Mouse (Mus musculus) hindbrain, embryonic 16.5 days (tissue): ENCODE results near the gene Gm47791. TPM values are rescaled to one million over a fixed set of nuclear protein-coding genes. Genes with fewer than 3 reads are reported as not detected.
A peak's percentile ranks its signal among the peaks of the same experiment; 100 is the strongest.

Experiments used
- ATAC-seq: fragments of 200-750 bp; cut with Nextera tagmentation; 2 replicates; pipeline ENCODE4 v1.8.0; 2017; ENCODE audit warnings: moderate TSS enrichment, moderate library complexity
- H3K27ac ChIP-seq: fragments of 300-500 bp; sonication (generic); 2 replicates; pipeline ENCODE4 v1.5.1; 2014; ENCODE audit warnings: low read depth, mild to moderate bottlenecking, control low read depth, low read length, moderate library complexity
- H3K27me3 ChIP-seq: fragments of 300-500 bp; sonication (generic); replicated peaks from 2 replicates; pipeline ENCODE4 v1.6.1; 2014; ENCODE audit warnings: low read length; ENCODE audit not compliant: control insufficient read depth, insufficient read depth
- H3K36me3 ChIP-seq: fragments of 300-500 bp; sonication (generic); 2 replicates; pipeline ENCODE4 v1.6.1; 2014; ENCODE audit warnings: mild to moderate bottlenecking, low read length, moderate library complexity, mixed read lengths; ENCODE audit not compliant: control insufficient read depth, insufficient read depth
- H3K4me1 ChIP-seq: fragments of 300-500 bp; sonication (generic); 2 replicates; pipeline ENCODE4 v1.6.1; 2014; ENCODE audit warnings: low read depth, low read length; ENCODE audit not compliant: control insufficient read depth, insufficient read depth
- H3K4me2 ChIP-seq: fragments of 300-500 bp; sonication (generic); 2 replicates; pipeline ENCODE4 v1.6.1; 2014; ENCODE audit warnings: mild to moderate bottlenecking, low read length, control low read depth, moderate library complexity
- H3K4me3 ChIP-seq: fragments of 300-500 bp; sonication (generic); 2 replicates; pipeline ENCODE4 v1.5.1; 2014; ENCODE audit warnings: mild to moderate bottlenecking, low read length, control low read depth, moderate library complexity
- H3K9ac ChIP-seq: fragments of 300-500 bp; sonication (generic); 2 replicates; pipeline ENCODE4 v1.6.1; 2014; ENCODE audit warnings: low read depth, mild to moderate bottlenecking, control low read depth, low read length, moderate library complexity
- H3K9me3 ChIP-seq: fragments of 300-500 bp; sonication (generic); 2 replicates; pipeline ENCODE4 v1.6.1; 2014; ENCODE audit warnings: mild to moderate bottlenecking, low read length, moderate library complexity; ENCODE audit not compliant: control insufficient read depth
- WGBS: fragments of 180-500 bp; shearing (Covaris S2); extraction: QIAGEN DNeasy Blood & Tissue Kit; methylation state at CpG from one replicate; pipeline ENCODE4 v1.1.7; 2014; 5-methylcytosine and 5-hydroxymethylcytosine counted together
- polyA plus RNA-seq: library from polyadenylated mRNA; unstranded; fragments of >200 nt; fragmentation: Nextera tagmentation; extraction: Ambion mirVana; gene quantifications from 2 replicates; pipeline ENCODE4 v1.2.1, GENCODE M21; 2015

The Gm47791 gene
- polyA plus RNA-seq, 1 experiment from 2014 or later: not detected

DNA sequence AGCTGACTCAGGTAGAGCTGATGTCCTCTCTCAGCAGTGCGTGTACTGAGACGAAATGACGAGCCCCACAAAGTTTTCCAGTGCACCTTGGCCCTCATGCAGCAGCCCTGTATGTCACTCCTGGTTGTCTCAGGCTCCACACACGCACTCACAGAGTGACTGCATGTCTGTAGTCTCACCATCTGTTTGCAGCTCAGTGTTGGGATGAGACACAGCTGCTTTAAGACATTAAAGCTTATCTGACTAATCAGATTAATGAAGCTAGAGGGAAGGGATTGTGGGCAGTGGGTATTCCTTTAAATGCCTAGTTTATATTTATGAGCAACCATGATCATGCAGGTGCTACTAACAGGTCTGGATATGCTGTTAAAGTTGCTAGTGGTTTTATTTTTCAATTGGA, 24.6 kb downstream of the Gm47791 start:
- ATAC-seq: peak; percentile 45; the same call in 1 of the 2 replicates
- Histone ChIP-seq H3K27me3 (no peaks in the 10 kb centered on the region), H3K36me3 (peaks cover 4% of the 10 kb centered on the region), H3K4me2 (no peak overlapping the region), H3K9me3 (no peaks in the 10 kb centered on the region), H3K27ac (no peak overlapping the region), H3K4me1 (no peaks in the 10 kb centered on the region), H3K9ac (no peak overlapping the region), H3K4me3 (no peak overlapping the region)
- WGBS: 85% methylated on average over 4 of the region's 4 CpGs

GRCm38 (mm10) chr1:82743962-82744361, 27.1 kb downstream of the Gm47791 start:
- Histone ChIP-seq H3K27me3 (no peaks in the 10 kb centered on the region), H3K4me3 (no peak overlapping the region), H3K9me3 (no peaks in the 10 kb centered on the region), H3K36me3 (peaks cover 4% of the 10 kb centered on the region), H3K4me1 (no peaks in the 10 kb centered on the region), H3K27ac (no peak overlapping the region), H3K4me2 (no peak overlapping the region), H3K9ac (no peak overlapping the region)
- 90% methylated on average over 3 of the region's 3 CpGs for WGBS
- ATAC-seq: no peak

- Histone ChIP-seq H3K4me2 (no peak overlapping the region), H3K27me3 (no peaks in the 10 kb centered on the region), H3K4me3 (no peak overlapping the region), H3K9ac (no peak overlapping the region), H3K36me3 (peaks cover 2% of the 10 kb centered on the region; the same call in 1 of the 2 replicates), H3K27ac (no peak overlapping the region), H3K4me1 (no peaks in the 10 kb centered on the region), H3K9me3 (no peaks in the 10 kb centered on the region)
- ATAC-seq: no peak
- WGBS: 85% methylated on average over 7 of the region's 7 CpGs
Measured at GRCm38 (mm10) chr1:82741539-82741938, 29.5 kb downstream of the Gm47791 start.

- H3K9me3 ChIP-seq: no peaks in the 10 kb centered on the region
- no peak overlapping the region for H3K4me2 ChIP-seq
- no peak overlapping the region for H3K27ac ChIP-seq
- H3K4me3 ChIP-seq: no peak overlapping the region
- no peak for ATAC-seq
- no peaks in the 10 kb centered on the region for H3K27me3 ChIP-seq
- H3K36me3 ChIP-seq: peaks cover 13% of the 10 kb centered on the region
- H3K9ac ChIP-seq: no peak overlapping the region
- 90% methylated on average over 1 of the region's 1 CpGs for WGBS
- H3K4me1 ChIP-seq: no peaks in the 10 kb centered on the region
Measured at GRCm38 (mm10) chr1:82738066-82738465, 33.0 kb downstream of the Gm47791 start.

GRCm38 (mm10) chr1:82733357-82733756, 37.7 kb downstream of the Gm47791 start:
- no peak overlapping the region for H3K27ac ChIP-seq
- no peaks in the 10 kb centered on the region for H3K4me1 ChIP-seq
- H3K4me3 ChIP-seq: no peak overlapping the region
- no peaks in the 10 kb centered on the region for H3K9me3 ChIP-seq
- H3K4me2 ChIP-seq: no peak overlapping the region
- WGBS: 98% methylated on average over 1 of the region's 1 CpGs
- H3K36me3 ChIP-seq: peaks cover 39% of the 10 kb centered on the region
- no peaks in the 10 kb centered on the region for H3K27me3 ChIP-seq
- no peak for ATAC-seq
- H3K9ac ChIP-seq: no peak overlapping the region

DNA sequence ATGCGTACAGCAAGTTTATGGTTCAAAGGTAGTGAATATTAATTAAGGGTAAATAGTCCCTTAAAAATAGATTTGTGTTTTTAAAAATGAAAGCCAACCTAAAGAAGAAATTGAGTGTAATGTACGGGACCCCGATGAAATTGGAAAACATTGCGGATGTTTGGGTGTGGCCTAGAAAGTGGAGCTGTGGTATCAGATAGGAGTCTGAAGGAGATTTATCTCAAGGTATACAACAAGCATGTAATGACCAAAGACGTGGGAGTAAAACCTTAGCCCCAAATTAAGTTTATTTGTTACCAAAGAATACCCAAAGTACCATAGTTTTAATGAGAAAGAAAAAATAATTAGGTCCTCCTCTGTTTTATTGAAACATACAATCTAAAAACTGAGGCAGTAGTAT, 44.6 kb downstream of the Gm47791 start:
- H3K9ac ChIP-seq: no peak overlapping the region
- H3K27ac ChIP-seq: no peak overlapping the region
- no peak overlapping the region for H3K4me3 ChIP-seq
- no peak overlapping the region for H3K4me2 ChIP-seq
- H3K27me3 ChIP-seq: peaks cover 4% of the 10 kb centered on the region
- WGBS: 96% methylated on average over 5 of the region's 5 CpGs
- H3K36me3 ChIP-seq: peaks cover 19% of the 10 kb centered on the region
- ATAC-seq: no peak
- no peaks in the 10 kb centered on the region for H3K9me3 ChIP-seq
- peaks cover 9% of the 10 kb centered on the region for H3K4me1 ChIP-seq

- Histone ChIP-seq H3K9ac (peak overlapping the region; percentile 99), H3K4me3 (peak overlapping the region; percentile 90), H3K27me3 (peaks cover 6% of the 10 kb centered on the region), H3K36me3 (peaks cover 13% of the 10 kb centered on the region), H3K4me2 (peak overlapping the region; percentile 92), H3K4me1 (peaks cover 9% of the 10 kb centered on the region), H3K27ac (no peak overlapping the region), H3K9me3 (no peaks in the 10 kb centered on the region)
- WGBS: 60% methylated on average over 4 of the region's 4 CpGs
- ATAC-seq: no peak
Measured at GRCm38 (mm10) chr1:82725875-82726185, 45.2 kb downstream of the Gm47791 start.

DNA sequence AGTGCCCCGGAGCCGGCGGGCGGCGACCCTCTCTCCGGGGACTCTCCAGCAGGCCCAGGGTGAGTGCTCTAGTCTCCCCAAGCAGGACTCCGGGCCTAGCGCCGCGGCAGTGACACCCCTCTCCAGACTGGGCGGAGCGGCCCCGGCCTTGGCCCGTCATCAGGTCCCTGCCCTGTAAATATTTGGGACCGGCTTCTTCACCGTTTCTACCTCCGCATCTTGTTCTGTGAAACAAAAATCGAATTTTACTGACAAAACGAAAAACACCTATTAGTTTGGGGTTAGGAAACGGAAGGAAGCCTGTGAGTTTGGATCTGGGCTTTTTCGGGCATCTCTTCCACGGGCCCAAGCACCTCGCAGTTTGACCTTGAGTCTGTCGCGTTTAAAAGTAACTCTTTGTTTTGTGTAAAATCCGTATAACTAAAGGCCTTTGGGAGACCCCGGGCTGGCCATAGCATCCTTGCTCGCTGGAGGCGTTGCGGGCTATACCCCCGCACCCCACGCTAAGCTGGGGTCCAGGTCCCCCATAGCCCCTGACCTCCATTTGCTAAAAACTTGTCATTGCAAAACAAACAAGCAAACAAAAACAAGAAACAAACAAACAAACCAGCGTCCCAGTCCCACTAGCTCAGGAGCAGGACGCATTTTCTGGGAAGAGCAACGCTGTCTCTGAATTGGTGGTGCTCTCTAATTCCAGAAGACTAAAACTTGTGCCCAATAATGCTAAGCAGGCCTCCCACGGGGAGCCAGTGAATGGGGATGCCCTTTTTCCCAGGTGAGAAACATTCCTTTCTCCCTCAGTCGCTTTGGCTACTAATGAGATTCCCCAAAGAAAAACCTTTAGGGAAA, 45.8 kb downstream of the Gm47791 start:
- peaks cover 6% of the 10 kb centered on the region for H3K27me3 ChIP-seq
- WGBS: 1% methylated on average over 37 of the region's 37 CpGs
- H3K4me3 ChIP-seq: peak overlapping the region; percentile 90
- H3K4me1 ChIP-seq: peaks cover 9% of the 10 kb centered on the region
- H3K4me2 ChIP-seq: peak overlapping the region; percentile 92
- peak overlapping the region; percentile 99 for H3K9ac ChIP-seq
- H3K36me3 ChIP-seq: peaks cover 9% of the 10 kb centered on the region
- peak overlapping the region; percentile 86 for H3K27ac ChIP-seq
- H3K9me3 ChIP-seq: no peaks in the 10 kb centered on the region
- peak; percentile 98 for ATAC-seq

DNA sequence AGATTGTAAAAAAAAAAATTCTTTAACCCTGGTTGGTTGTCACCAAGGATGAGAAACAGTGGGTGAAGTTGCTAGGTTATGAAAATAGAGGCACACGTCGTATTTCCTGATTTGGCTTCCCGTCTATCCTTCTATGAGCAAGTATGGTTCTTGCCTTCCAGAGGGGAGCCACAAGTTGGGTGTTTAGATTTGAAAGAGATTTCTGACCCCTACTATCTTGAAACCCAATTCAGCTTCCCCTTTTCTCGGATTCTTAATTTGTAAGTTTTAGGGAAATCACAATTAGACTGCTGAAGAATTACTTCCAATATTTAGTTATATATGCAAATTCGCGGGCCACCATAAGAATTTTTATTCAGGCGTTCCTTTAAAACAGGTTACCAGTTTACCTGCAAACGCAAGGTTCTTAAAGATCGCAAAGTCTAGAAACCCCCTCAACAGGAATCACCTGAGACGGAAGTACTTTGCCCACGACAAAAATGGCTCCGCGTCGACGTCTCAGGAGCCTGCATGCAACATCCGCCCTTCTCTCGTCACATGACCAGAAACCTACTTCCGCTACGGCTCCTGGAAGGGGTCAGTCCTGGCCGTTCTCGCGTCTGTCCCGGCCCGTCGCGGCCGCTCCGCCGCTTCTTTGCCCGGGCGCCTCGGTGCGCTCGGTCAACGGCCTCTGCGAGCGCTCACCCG, 46.6 kb downstream of the Gm47791 start, which contains the start of gene Mff:
Gene Mff, plus strand, starts transcription at position 552 of the 687 bp plus-strand sequence.
- Histone ChIP-seq H3K4me2 (peak within 1 kb of the TSS; percentile 92), H3K9me3 (no peaks in the 10 kb centered on the region), H3K36me3 (peaks cover 5% of the 10 kb centered on the region), H3K9ac (peak within 1 kb of the TSS; percentile 99), H3K27me3 (peaks cover 6% of the 10 kb centered on the region), H3K27ac (peak within 1 kb of the TSS; percentile 86), H3K4me3 (peak within 1 kb of the TSS; percentile 90), H3K4me1 (peaks cover 9% of the 10 kb centered on the region)
- peak; percentile 99 for ATAC-seq
- 10% methylated on average over 38 of the region's 38 CpGs for WGBS
